Mouse (Mus musculus): ENCODE measurements around the gene Grm4.

Gene Grm4

DNA sequence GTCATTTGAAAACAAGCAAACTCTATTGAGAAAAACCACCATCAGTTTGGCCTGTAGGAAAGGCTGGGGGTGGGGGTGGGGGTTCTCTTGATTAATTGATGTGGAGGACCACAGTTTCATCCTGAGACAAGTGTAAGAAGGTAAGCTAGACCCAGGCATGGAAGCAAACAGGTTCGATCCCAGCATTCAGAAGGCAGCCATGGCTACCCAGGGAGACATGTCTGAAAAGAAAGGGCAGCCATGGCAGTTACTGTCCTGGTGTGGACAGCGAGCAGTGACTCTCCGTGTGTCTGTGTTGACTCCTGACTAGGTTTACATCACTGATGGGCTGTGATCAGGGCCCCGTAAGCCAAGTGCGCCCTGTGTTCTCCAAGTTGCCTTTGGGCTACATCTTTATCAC, at the start of gene Grm4:
Gene Grm4, minus strand, starts transcription at position 101 of the 400 bp plus-strand sequence.
- no peak for DNase-seq

DNA sequence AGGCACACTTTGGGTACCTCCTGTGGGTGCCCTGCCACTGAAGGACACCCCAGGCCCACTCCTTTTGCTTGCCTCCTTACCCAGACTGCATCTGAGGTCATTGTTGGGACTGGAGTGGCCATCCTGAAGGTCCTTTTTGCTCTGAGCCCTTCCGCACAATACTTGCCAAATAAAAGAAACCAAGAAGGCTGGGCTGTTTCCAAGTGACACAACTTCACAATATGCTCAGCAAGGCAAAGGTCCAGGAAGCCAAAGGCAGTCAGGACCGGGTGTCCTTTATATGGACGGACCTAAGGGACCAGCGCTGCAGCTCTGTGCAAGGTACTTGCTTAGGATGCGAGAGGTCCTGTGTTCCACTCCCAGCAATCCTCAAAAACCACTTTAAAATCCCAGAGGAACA, 47.0 kb upstream of the Grm4 start:
- no peak for DNase-seq

DNA sequence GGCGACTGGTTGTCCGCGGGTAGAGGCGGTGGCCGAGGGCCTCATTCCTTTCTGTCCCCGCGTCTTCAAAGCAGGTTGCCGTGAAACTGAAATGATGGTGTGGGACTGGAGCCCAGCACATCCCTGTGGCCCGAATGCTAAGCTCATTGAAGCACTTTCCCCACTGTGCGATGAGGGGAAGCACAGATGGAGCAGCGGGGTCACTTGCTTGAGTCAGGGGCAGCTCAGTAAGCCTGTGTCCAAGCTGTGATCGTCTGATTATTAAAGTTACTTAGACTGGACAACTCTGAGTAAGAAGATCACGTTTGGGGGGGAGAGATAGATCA, 44.7 kb upstream of the Grm4 start:
- DNase-seq: no peak

DNA sequence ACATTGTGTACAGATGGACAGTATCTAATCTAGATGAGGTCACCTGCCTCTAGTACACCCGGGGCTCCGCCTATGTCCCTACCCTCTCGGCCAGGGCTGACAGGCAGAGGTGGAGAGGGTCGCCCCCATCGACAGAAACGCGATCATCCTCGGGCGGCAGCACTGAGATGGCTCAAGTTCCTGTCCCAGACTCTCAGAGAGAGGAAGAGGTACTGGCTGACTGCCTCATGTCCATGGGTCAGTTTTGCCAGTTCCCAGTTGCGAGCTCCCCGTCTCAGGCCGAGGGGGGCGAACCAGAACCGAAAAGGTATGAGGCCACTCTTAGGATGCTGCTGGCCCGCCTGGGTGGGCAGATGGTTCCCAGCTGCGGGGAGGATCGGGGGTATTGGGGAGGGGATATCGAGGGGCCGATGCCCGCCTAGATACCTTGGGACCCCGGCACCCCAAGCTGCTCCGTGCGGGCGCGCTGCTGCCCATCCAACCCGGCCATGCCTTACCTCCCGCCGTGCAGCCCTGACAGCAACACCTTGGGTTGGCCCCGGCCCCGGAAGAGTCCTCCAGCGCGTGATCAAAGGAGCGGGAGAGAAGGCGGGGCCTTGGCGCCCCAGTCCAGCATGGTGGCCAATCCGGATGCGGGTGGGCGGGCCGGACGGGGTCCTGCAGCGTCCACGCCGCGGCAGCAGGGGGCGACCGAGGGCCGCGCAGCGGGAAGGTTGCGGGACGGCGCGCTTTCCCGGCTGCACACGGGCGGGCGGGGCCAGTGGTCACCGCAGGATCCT, 44.1 kb upstream of the Grm4 start, which contains the start of gene AI413582:
Gene AI413582, minus strand, starts transcription at position 594 of the 779 bp plus-strand sequence.
- DNase-seq: peak; percentile 99

DNA sequence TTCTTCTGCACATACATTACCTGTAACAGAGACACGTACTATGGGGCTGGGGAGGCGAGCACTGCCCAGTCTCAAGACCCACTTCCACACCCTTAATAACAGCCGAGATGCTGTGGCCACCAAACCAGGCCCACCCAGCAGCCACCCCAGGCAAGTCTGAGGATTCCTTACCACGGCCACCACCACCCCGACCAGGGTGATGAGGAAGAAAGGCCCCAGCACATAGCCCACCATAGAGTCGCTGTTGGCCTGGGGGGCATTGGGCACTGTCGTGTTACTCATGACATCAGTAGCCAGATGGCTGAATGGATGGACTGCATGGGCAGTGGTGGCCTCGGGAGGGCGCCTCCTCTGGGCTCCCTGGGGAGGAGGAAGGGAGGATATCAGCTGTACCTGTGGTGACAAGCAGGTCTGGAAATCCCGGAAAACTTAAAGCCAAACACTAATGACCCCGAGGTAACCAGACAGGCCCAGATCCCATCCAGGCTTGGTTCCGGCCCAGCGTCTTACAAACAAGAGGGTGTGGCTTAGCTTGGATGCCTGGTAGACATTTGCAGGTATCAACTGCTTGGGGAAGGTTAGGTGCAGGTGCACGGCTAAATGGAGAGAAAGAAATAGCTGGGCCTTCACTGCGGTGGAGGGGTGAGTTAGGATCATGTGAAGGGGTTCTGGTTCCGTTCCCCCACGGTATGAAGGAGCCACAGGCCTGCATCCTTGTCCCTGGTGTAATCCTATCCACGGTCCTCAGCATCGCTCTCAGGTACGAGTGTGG, 43.4 kb upstream of the Grm4 start:
- no peak for DNase-seq

DNA sequence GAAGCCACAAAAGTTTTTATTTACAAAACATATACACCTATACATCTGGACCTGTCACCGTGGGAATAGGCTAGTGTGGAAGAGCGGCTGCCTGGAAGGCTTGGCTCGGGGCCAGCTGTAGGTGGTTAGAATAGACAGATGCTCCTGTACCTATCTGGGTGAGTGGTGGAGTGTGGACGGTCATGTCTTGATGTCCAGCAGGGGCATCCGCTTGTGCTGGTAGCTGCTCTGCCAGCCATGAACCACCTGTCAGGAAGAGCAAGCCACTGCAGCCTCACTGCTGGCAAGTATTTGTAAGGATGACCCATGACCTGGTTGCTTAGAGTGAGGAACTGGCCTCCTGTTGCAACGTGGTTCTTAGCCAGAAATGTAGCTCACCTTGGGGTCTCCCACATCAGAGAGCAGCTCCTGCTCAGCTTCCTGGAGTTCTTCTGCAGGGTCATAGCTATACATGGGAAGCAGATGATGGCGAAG, 42.6 kb upstream of the Grm4 start:
- no peak for DNase-seq

DNA sequence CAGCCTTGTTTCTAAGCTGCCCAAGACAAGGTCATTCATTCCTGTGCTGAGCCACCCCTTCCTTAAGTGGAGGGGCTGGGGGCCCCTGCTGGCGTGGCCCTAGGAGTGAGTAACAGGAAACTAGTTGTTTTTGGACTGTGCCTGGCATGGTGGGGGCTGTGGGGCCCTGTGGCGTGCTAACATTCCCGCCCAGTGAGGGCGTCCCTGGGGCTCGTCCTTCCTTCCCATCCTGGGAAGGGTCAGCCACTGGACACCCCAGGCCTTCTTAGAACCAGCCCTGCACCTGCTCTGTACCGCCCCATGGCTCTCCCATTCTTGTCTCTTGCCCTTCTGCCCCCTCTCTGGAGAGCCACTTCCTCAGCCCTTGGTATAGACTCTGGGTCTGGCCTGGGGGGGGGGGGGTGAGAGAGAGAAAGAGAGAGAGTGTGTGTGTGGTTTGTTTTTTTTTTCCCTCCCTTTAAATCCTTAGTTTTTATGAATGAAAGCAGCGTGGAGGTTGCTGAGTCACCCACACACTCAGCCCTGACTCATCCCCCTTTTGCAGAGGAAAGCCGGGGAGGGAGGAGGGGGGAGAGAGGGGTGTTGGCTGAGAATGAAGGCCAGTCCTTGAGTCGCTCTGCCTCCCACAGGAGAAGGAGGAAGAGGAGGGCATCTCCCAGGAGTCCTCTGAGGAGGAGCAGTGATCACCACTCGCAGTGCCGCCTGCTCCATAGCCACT, 40.8 kb upstream of the Grm4 start:
- DNase-seq: no peak

DNA sequence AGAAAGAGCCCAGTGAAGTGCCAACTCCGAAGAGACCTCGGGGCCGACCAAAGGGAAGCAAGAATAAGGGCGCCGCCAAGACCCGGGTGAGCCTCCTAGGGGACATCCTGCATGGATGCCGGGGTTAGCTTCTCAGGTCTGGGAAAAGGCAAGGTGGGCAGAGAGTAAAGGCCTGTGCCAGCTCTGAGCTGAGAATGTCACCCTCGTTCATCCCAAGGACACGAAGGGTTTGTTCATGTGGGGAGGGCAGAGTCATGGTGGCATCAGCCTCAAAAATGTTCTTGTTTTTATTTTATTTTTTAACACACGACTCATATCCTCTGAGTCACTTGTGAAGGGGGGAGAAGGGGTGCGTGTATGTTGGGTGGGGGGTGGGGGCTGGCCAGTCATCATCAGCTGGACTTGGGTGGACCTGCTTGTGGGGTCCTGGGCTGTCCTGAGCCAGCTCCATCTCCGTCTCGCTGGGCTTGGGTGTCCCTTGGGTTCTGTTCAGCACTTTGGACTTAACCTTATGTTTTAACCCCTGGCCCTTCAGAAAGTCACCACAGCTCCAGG, 39.8 kb upstream of the Grm4 start:
- DNase-seq: no peak

DNA sequence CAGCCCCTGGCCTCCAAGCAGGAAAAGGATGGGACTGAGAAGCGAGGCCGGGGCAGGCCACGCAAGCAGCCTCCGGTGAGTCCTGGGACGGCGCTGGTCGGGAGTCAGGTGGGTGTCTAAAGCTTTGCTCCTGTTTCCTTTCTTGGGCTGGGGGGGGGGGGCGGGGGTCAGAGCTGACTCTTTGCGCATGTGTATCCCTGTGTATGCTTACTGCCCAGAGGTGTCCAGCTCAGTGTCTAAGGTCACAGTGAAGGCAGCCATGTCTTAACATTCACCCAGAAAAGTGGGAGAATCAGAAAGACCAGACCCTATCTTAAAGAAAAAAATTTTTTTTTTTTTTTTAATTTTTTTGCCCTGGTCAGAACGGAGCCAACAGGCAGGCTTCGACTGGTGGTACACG, 38.4 kb upstream of the Grm4 start:
- DNase-seq: no peak

DNA sequence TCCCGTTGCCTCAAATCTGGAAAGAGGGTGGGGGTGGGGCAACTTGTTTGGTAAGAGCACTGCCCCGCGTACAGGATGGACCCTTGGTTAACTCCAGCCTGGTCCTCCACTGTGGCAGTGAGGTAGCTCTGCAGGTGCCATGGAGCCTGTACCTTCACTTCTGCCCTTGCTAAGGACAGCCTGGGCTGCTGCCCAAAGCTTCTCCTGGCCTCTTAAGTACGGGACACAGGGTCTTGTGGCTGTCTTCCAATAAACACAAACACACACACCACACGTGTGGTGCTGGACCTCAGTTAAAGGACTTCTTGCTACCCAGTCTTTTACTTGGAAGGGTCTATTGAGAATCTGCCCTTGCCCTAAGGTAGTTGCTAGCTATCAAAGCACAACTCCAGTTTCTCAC, 37.6 kb upstream of the Grm4 start:
- DNase-seq: no peak

DNA sequence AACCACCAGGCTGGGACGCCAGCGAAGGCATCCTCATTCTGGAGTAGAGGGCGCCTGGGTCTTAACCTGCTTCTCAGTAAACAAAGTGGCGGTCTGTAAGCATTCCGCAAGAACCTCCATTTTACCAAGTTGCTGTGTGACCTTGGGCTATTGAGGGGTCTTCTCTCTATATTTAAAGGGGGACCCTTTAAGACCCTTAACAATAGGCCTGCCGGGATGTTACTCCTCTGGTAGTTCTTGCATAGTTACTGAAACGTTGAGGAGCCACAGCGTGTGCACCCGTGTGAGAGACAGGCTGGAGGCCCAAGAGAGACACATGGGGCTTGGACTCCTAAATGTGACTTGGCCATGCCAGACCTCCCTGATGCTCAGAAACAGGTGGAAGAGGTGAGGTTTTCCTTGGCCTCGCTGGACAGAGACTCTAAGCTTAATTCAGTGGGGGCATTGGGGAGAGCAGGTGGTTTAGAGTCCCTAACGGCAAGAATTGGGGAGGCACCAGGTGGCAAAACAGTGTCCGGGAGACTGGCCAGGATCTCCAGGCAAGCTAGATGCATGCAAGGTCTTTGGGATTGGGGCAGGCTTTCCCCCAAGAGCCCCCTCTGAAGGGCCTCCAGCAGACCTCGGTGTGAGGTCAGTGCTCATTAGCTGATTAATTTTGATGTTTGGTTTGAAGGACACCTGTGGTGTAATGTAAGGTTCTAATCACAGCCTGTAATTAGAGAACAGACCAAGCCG, 36.9 kb upstream of the Grm4 start:
- peak; percentile 68 for DNase-seq

DNA sequence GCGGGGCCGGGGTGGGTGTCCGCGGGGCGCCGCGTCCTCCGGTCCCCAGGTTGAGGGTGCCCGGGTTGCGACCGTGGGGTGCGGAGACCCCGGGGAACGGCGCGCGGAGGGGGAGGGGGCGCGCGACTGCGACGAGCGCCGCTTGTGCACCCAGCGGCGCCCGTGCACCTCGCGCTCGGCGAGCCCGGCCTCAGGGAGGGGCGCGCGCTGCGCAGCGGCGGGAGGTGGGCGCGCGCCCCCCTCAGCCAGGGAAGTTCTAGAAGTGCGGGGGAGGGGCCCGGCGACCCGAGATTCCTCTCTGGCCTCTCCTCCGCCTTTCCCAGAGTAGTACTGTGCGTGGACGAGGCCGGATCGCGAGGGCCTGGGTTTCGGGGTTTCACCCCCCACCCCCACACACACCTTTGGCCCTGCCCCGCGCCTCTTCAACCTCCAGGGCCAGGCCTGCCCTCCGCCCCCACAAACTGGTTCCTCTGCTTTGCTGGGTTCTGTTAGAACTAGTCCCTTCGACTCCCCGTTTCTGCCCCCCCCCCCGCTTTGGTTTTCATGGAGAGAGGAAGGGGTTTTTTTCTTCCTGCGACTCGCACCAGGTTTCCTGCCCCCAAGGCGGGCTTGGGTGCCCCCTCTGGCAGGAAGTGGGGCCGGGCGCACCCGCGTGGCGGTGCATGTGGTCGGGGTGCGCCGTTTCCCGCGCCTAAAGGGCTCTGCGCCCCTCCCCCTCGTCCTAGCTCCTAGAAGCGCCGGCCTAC, 36.2 kb upstream of the Grm4 start:
- no peak for DNase-seq

DNA sequence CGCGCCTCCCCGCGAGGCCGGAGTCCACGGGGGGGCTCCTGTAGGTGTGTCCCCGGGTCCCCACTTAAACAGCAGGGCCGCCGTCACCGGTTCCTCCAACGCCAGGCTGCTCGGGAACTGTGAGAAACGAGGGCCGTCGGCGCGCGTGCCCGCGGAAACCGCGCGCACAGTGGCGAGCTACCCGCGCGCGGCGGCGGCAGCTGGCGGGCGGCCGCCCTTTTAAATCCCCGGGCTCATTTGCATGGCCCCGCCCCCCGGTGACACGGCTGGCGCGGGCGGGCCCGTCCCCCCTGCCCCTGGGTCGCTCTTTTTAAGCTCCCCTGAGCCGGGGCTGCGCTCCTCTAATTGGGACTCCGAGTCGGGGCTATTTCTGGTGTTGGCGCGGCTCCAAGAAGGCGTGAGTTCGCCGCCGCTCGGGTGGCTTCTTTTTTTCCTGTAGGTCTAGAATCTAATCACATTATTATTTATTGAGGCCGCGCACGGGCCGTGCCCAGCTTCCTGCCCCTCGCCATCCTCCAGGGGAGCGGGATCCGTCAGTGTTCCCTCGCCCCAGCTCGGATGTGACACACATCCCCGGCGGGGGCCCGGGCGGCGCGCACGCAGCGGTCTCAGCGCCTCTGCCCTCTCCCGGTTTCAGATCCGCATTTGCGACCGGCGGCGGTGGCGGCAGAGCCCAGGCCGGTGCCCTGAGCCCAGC, 35.3 kb upstream of the Grm4 start, which contains the start of gene Hmga1:
Gene Hmga1, plus strand, starts transcription at position 183 of the 697 bp plus-strand sequence.
- peak; percentile 84 for DNase-seq

DNA sequence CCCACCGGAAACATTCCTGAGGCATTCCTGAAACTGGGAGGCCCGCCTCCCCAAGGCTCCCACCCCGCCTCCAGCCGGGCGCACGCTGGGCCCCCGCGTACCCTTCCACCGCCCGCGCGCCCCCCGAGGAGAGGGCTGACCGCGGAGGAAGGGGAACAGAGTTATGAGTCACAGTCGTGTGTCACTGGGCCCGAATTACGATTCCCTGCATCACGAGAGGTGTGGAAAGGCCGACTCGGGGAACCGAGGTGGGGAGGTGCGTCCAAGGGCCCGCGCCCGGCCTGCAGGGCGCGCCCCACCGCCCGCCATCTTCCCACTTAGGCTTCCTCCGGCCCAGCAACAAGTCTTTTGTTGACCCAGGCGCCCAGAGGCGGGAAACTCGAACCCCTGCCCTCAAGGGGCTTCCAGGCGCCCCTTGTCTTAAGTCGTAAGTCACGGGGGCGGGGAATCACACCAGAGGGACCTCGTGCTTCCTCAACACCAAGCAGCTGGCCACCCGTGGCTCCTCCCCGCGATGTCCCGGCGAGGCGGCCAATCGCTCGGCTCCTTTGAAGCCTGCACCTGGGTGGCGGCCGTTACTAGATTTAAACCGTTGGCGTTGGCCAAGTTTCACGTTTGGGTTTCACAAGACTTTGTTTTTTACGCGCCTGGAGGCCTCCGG, 34.4 kb upstream of the Grm4 start:
- DNase-seq: no peak

DNA sequence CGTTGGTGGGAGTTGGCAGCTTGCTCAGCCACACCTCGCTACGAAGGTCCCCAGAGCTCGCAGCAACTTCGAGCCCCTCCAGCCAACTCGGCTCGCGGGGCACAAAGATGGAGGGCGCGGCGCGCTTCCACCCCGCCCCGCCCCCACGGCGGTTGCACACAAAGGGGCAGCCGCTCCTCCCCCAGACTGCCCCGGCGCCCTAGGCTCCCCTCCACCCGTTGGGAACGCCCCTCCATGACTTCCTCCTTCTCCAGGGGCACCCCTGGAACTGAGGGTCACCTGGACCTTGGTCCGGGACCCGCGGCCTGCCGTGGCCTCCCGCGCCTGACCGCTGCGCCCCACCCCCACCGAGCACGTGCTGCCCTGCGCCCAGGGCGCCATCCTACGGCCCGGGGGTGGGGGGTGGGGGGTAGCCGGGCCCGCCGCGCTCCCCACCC, 33.9 kb upstream of the Grm4 start:
- no peak for DNase-seq

DNA sequence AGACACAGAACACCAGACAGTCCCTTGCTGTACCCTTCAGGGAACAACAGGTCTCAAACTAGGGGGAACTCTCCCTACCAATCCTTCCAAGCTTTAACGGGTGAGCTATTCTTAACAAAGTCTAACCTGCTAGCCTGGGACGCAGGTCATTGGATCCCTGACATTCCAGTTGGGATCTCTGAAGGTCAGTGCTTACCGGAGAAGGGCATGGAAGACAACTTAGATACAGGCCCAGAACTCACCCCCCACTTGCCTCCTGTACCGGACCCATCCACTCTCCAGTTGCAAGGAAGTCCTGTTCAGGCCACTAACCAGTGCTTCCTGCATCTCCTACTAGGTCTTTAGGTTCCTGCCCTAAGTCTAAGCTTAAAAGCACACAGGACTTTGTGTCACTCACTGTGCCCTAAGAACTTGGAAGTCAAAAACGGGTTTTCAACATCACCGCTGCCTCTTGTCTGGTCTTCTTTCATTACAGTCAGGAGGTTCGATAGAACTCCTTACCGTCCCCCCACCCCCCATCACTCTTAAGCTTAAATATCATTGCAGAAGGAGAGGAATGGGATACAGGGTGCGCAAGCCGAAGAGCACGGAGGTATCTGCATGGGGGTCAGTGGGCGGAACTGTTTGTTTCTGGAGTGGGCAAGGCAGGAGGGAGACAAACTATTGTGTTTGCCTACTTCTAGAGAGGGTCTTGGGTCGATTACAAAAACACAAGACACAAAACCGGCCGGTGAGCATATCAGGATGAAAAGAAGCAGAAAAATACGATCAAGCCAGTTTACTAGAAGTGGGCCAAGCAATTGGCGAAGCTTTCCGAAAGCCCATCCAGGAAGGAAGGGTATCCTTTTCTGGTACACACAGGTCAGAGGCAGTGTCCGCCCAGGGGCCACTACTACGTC, 33.1 kb upstream of the Grm4 start:
- no peak for DNase-seq

DNA sequence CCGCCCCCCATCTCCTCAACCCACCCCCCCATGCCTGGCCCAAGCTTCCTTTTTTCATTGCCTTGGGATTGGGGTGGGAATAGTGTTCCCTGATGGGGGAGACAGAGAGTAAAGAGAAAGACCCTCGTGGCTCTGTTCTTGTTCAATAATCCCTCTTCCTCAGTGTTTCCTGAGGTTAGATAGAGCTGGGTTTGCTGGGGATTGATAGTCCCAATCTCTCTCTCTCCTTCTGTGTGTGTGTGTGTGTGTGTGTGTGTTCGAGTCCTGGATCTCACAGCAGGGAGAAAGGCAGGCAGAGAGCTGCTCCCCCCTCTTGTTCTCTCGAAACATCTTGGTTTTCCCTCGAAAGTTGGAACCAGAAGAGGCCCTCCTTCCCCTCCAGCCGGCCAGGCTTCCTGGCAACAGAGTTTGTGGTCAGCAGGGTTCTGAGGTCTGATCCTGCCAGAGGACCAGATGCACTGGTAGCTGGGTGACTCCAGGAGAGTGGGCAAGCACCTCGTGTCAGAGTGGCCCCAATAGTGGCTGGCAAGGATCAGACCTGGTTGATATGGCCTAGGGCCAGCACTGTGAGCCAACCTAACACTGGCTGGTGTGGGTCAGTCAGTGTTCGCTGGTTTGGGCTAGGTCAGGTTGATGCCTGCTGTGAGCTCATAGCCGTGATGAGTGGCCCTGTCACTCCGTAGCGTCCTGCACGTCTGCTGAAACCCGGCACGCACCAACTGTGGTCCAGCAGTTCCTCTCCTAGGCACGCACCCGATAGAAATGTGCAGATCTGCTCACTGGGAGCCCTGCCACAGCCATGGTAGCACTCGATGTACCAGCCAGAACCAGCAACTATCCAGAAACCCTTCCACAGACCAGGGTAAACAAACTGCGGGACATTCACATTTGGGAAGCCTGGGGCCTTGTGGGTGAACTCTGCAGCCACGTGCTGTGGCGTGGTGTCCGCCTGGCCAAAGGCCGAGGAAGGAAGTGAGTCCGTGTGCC, 31.3 kb upstream of the Grm4 start:
- DNase-seq: no peak

DNA sequence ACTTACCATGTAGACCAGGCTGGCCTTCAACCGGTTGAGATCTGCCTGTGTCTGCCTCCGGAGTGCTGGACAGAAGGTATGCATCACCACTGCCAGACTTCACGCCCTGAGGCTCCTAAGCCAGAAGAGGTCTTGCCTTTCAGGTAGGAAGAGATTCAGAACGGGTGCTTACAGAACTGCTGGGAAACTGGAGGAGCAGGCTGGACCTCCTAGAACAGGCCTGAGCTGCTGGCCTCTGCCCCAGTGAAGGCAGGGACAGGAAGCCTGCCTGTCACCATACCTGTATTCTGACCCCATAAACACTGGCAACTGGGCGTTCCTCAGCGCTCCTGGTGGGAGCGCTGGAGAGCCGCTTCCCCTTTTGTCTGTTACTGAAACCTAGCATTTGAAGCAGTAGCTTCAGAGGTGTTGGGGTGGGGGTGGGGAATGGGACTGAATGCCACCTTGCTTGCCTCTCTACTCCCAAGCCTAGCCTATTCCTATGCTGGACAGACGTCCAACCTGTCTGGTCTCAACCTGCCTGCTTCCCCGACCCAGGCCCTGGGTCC, 30.3 kb upstream of the Grm4 start:
- DNase-seq: no peak
